Mouse (Mus musculus) lung, adult 2 months (tissue): Measurements from ENCODE around the gene Cyp4a12b.
"Not testable (repeated sequence)": the region's sequence is repeated elsewhere in the genome, so short reads cannot be mapped to it uniquely, and the experiment has no call there.

ENCODE experiments used
- CTCF ChIP-seq: fragments of 200-500 bp; IDR thresholded peaks from 2 replicates; pipeline ENCODE4 v1.5.1; 2011; ENCODE audit warnings: mild to moderate bottlenecking, low read length, control low read depth; ENCODE audit not compliant: insufficient read depth
- POLR2A ChIP-seq: fragments of 200-500 bp; IDR thresholded peaks from 2 replicates; pipeline ENCODE4 v1.6.1; 2011; ENCODE audit warnings: low read depth, mild to moderate bottlenecking, control low read depth, low read length, borderline replicate concordance; ENCODE audit errors: extremely low read depth

DNA sequence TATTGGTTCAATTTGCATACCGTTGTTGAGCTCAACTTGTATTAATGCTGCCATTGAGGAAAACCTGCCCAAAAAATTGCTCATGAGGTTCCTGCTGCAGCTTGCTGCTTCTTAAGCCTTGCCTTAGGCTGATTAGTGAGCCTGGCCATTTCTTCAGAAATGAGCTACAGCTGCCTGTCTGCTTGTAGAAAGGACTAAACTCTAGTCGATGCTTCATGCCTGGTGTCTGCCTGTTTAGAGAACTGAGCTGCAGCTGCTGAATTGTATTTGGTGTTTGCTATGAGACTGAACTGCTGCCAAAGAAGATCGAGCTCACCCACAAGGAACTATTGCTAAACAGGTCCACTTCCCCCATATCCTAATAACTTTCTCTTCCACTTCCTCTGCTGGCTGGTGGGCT, 45.8 kb upstream of the Cyp4a12b start:
- TF ChIP-seq CTCF, POLR2A: not testable (repeated sequence)
